In genomic region chrX:99149900-99150299, GRCm38 (mm10) we compare ENCODE assay signal across 11 mouse cellular contexts. TPM values are rescaled to one million over a fixed set of nuclear protein-coding genes. Genes with fewer than 3 reads are reported as not detected.
A peak's percentile ranks its signal among the peaks of the same experiment; 100 is the strongest.
DNase-seq lines count a peak whose midpoint lies in the region; ATAC-seq lines count a peak whose summit lies in the region.
"Had no signal": no experiment of that assay in that cellular context is flagged by ENCODE, and none has a peak within 500 bp of the region (broad histone marks: within the 10 kb centered on the region; RNA-seq: fewer than 3 reads in every experiment).

No protein-coding gene starts in this region.

- ATAC-seq in common myeloid progenitor, adult 5-6 weeks (replicated peaks; ENCODE audit: low read depth, poor library complexity, severe bottlenecking): peak; percentile 53
- peak; percentile 82 for ATAC-seq in kidney, embryonic 16.5 days (ENCODE audit: low FRiP score, low TSS enrichment)
- peak; percentile 66 for ATAC-seq in lung, embryonic 15.5 days (ENCODE audit: borderline replicate concordance, extremely low read depth, low FRiP score, low TSS enrichment)

- no peak overlapping the region for H3K9ac ChIP-seq in kidney, embryonic 16.5 days (replicated peaks; ENCODE audit: low read length)
- H3K9ac ChIP-seq in lung, embryonic 15.5 days: no peak overlapping the region
- H3K9ac ChIP-seq: hindbrain, embryonic 15.5 days; limb, embryonic 12.5 days had no signal

- peaks cover 3% of the 10 kb centered on the region for H3K27me3 ChIP-seq in kidney, embryonic 16.5 days (ENCODE audit: insufficient read depth, low read length)
- no peaks in the 10 kb centered on the region; the same call in 1 of the 2 replicates for H3K27me3 ChIP-seq in lung, embryonic 15.5 days

- no peak overlapping the region for H3K4me3 ChIP-seq in kidney, embryonic 16.5 days (ENCODE audit: low read length)
- H3K4me3 ChIP-seq in lung, embryonic 15.5 days: no peak overlapping the region
- H3K4me3 ChIP-seq: hindbrain, embryonic 15.5 days; limb, embryonic 12.5 days had no signal

- DNase-seq in adrenal gland, postnatal 10 days: peak; percentile 40
- DNase-seq in adrenal gland, postnatal 4 days (ENCODE audit: low spot score in 2 of 2): no peak
- DNase-seq in spleen, postnatal 10 days (ENCODE audit: low spot score in 2 of 2): no peak
- DNase-seq in gastrocnemius, postnatal 10 days: no peak
- no peak for DNase-seq in right cerebral cortex, postnatal 4 days
- DNase-seq: cerebellum, adult 18-20 months had no signal

- H3K4me2 ChIP-seq in kidney, embryonic 16.5 days (replicated peaks; ENCODE audit: low read depth, low read length): no peak overlapping the region
- no peak overlapping the region for H3K4me2 ChIP-seq in lung, embryonic 15.5 days
- H3K4me2 ChIP-seq: hindbrain, embryonic 15.5 days; limb, embryonic 12.5 days had no signal

- H3K36me3 ChIP-seq in kidney, embryonic 16.5 days (ENCODE audit: insufficient read depth, low read length): peaks cover 36% of the 10 kb centered on the region; the same call in 1 of the 2 replicates
- peaks cover 17% of the 10 kb centered on the region for H3K36me3 ChIP-seq in lung, embryonic 15.5 days
- H3K36me3 ChIP-seq: hindbrain, embryonic 15.5 days had no signal

- WGBS in kidney, embryonic 16.5 days: 51% methylated on average over 2 of the region's 2 CpGs
- WGBS in lung, embryonic 15.5 days: 60% methylated on average over 2 of the region's 2 CpGs

- no peaks in the 10 kb centered on the region for H3K9me3 ChIP-seq in kidney, embryonic 16.5 days (ENCODE audit: low read length)
- H3K9me3 ChIP-seq in lung, embryonic 15.5 days: no peaks in the 10 kb centered on the region
- H3K9me3 ChIP-seq: hindbrain, embryonic 15.5 days; limb, embryonic 12.5 days had no signal

- H3K27ac ChIP-seq in kidney, embryonic 16.5 days (ENCODE audit: low read length): peak overlapping the region; percentile 76
- H3K27ac ChIP-seq in lung, embryonic 15.5 days: peak overlapping the region; percentile 33
- H3K27ac ChIP-seq: hindbrain, embryonic 15.5 days; limb, embryonic 12.5 days had no signal

- peaks cover 29% of the 10 kb centered on the region for H3K4me1 ChIP-seq in kidney, embryonic 16.5 days (ENCODE audit: insufficient read depth, low read length)
- H3K4me1 ChIP-seq in lung, embryonic 15.5 days: peaks cover 36% of the 10 kb centered on the region
- H3K4me1 ChIP-seq: hindbrain, embryonic 15.5 days had no signal

RNA-seq across cellular contexts. Expression of gene Efnb1, which starts 14.0 kb away (rescaled TPM):
- 10 to 100 TPM; 48.2 to 53.3 TPM for total RNA-seq in adrenal gland, postnatal 10 days (2021)
- total RNA-seq in adrenal gland, postnatal 4 days (2021): 100 to 1,000 TPM in 1 of 2 experiments, 10 to 100 TPM in 1; 92.4 to 101 TPM
- 3.0 and 3.1 TPM in 2 replicates for total RNA-seq in common myeloid progenitor, adult 5-6 weeks (2017)
- 57.0 and 59.1 TPM in 2 replicates for polyA plus RNA-seq in kidney, embryonic 16.5 days (2015; fragmentation: Nextera tagmentation; extraction: Ambion mirVana)
- polyA plus RNA-seq in lung, embryonic 15.5 days (2015; fragmentation: Nextera tagmentation; extraction: Ambion mirVana): 44.1 and 47.3 TPM in 2 replicates
- total RNA-seq in gastrocnemius, postnatal 10 days (2021): 10 to 100 TPM; 11.3 to 17.0 TPM
